Mouse (Mus musculus): ENCODE measurements around the gene Dcaf7. TPM values are rescaled to one million over a fixed set of nuclear protein-coding genes. Genes with fewer than 3 reads are reported as not detected.

Gene Dcaf7
- total RNA-seq, 2 experiments from 2014 or later = 40.4 to 45.6 TPM

- no peak for ATAC-seq (ENCODE audit: poor library complexity, severe bottlenecking)
Observed at GRCm38 (mm10) chr11:106098223-106098622, 61.6 kb downstream of the Dcaf7 start.

- ATAC-seq (ENCODE audit: poor library complexity, severe bottlenecking) = no peak
Observed at GRCm38 (mm10) chr11:106102866-106103265, 66.2 kb downstream of the Dcaf7 start.

- ATAC-seq (ENCODE audit: poor library complexity, severe bottlenecking) = peak; percentile 97
Observed at GRCm38 (mm10) chr11:106106047-106106587, 69.4 kb downstream of the Dcaf7 start.

Other genes with a start within 250 kb of the Dcaf7 start
- gene Cyb561, start 83.5 kb upstream of the Dcaf7 start, total RNA-seq (2015) = 0.30 TPM in 1 of 2 replicates, not detected in the other
- gene Cyb561, start 83.5 kb upstream of the Dcaf7 start, total RNA-seq (2017) = 0.37 TPM in 1 of 2 replicates, not detected in the other
- gene Ace, start 68.9 kb upstream of the Dcaf7 start, total RNA-seq (2015) = 7.3 and 9.0 TPM in 2 replicates
- 3.2 and 6.9 TPM in 2 replicates for gene Ace, start 68.9 kb upstream of the Dcaf7 start, total RNA-seq (2017)
- gene Ace3, start 42.2 kb upstream of the Dcaf7 start, total RNA-seq (2015) = not detected in 2 replicates
- gene Ace3, start 42.2 kb upstream of the Dcaf7 start, total RNA-seq (2017) = not detected in 2 replicates
- 0.07 TPM in 1 of 2 replicates, not detected in the other for gene Kcnh6, start 28.7 kb upstream of the Dcaf7 start, total RNA-seq (2015)
- gene Kcnh6, start 28.7 kb upstream of the Dcaf7 start, total RNA-seq (2017) = not detected in 2 replicates
- 2.9 and 4.2 TPM in 2 replicates for gene Taco1, start 29.2 kb downstream of the Dcaf7 start, total RNA-seq (2015)
- 9.3 and 10.2 TPM in 2 replicates for gene Taco1, start 29.2 kb downstream of the Dcaf7 start, total RNA-seq (2017)
- 45.0 and 50.4 TPM in 2 replicates for gene Map3k3, start 47.7 kb downstream of the Dcaf7 start, total RNA-seq (2015)
- 67.4 and 81.8 TPM in 2 replicates for gene Map3k3, start 47.7 kb downstream of the Dcaf7 start, total RNA-seq (2017)
- 1.4 TPM in 1 of 2 replicates, not detected in the other for gene Gm10840, start 124.0 kb downstream of the Dcaf7 start, total RNA-seq (2015)
- not detected in 2 replicates for gene Gm10840, start 124.0 kb downstream of the Dcaf7 start, total RNA-seq (2017)
- 242 and 247 TPM in 2 replicates for gene Limd2, start 124.0 kb downstream of the Dcaf7 start, total RNA-seq (2015)
- 56.3 and 61.8 TPM in 2 replicates for gene Limd2, start 124.0 kb downstream of the Dcaf7 start, total RNA-seq (2017)
- 27.2 and 28.3 TPM in 2 replicates for gene Strada, start 165.3 kb downstream of the Dcaf7 start, total RNA-seq (2015)
- 20.3 and 26.1 TPM in 2 replicates for gene Strada, start 165.3 kb downstream of the Dcaf7 start, total RNA-seq (2017)
- gene Ccdc47, start 179.5 kb downstream of the Dcaf7 start, total RNA-seq (2015) = 25.8 and 36.0 TPM in 2 replicates
- 110 and 156 TPM in 2 replicates for gene Ccdc47, start 179.5 kb downstream of the Dcaf7 start, total RNA-seq (2017)
- gene Ddx42, start 180.1 kb downstream of the Dcaf7 start, total RNA-seq (2015) = 28.6 and 30.3 TPM in 2 replicates
- 51.7 and 62.6 TPM in 2 replicates for gene Ddx42, start 180.1 kb downstream of the Dcaf7 start, total RNA-seq (2017)
- 13.0 and 14.0 TPM in 2 replicates for gene Ftsj3, start 219.2 kb downstream of the Dcaf7 start, total RNA-seq (2015)
- gene Ftsj3, start 219.2 kb downstream of the Dcaf7 start, total RNA-seq (2017) = 46.6 and 59.1 TPM in 2 replicates
- gene Psmc5, start 219.3 kb downstream of the Dcaf7 start, total RNA-seq (2015) = 34.4 and 41.0 TPM in 2 replicates
- gene Psmc5, start 219.3 kb downstream of the Dcaf7 start, total RNA-seq (2017) = 52.7 and 63.9 TPM in 2 replicates
- 56.0 and 66.2 TPM in 2 replicates for gene Smarcd2, start 236.1 kb downstream of the Dcaf7 start, total RNA-seq (2015)
- gene Smarcd2, start 236.1 kb downstream of the Dcaf7 start, total RNA-seq (2017) = 253 and 270 TPM in 2 replicates
- gene Tcam1, start 239.8 kb downstream of the Dcaf7 start, total RNA-seq (2015) = 0.09 and 0.14 TPM in 2 replicates
- gene Tcam1, start 239.8 kb downstream of the Dcaf7 start, total RNA-seq (2017) = 0.04 and 0.08 TPM in 2 replicates